Mouse (Mus musculus) adipocyte (in vitro differentiated cells): ENCODE results near the gene Sfxn3.

ENCODE experiments used
- DNase-seq: peaks from one replicate; pipeline ENCODE4 v3.0.0-alpha.2; 2016; ENCODE audit warnings: low spot score

Gene Sfxn3

DNA sequence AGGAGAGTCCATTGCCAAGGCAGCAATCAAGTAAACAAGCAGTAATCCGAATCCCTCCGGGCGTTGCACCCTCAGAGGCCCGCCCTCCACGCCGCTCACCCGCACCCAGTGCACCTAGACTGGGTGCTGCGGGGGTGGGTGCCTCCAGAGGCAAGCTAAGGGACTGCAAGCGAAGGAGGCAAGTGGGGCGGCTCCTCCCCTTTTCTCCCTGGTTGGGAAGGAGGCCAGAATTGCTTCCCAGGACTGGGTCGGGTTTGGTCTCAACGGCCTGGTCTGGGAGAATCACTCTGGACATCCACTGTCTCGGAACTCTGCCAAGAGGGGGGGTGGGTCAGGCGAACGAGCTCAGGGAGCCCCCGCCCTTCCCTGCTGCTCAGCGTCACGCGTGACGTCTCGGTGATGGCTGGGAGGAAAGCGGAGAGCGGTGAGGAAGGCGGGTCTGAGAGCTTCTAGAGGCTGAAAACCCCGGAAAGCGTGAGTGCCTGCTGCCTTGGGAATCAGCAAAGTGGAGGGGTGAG, at the start of gene Sfxn3:
TSS of gene Sfxn3 (plus strand) at position 87 of the 518 bp plus-strand sequence.
- peak; percentile 93 for DNase-seq

DNA sequence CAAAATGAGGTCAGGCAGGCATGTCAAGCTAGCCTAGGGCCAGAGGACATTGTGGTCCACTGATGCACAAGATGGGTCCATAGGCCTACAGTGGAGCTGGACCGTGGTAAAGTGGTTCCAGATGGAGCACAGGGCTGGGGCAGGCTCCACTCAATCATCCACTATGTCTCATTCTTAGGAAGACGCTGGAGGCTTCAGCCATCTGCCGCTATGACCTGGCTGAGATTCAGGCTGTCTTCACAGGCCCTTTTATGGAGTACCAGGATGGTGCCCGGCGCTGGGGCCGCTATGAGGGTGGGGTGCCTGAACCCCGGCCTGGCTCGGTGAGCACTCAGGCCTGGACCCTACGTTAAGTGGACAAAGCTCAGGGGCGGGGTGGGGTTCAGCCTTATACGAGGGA, 49.5 kb upstream of the Sfxn3 start:
- no peak for DNase-seq

DNA sequence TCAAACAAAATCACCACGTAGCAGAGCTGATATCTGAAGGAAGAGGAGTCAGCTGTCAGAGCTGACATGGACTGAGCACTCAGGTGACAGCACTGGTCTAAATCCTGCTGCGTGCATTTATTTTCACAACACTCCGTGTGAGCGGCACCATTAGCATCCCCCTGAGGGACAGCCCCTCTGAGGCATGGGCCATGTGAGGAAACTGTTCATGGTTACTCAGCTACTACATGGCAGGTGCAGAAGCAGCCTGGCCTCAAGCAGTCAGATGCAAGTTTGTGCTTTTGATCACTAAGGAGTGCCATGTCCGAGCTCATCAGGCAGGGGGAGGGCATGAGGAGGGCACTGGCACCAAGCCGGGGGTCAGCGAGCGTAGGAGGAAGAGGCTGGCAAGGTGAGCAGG, 47.7 kb upstream of the Sfxn3 start:
- no peak for DNase-seq

DNA sequence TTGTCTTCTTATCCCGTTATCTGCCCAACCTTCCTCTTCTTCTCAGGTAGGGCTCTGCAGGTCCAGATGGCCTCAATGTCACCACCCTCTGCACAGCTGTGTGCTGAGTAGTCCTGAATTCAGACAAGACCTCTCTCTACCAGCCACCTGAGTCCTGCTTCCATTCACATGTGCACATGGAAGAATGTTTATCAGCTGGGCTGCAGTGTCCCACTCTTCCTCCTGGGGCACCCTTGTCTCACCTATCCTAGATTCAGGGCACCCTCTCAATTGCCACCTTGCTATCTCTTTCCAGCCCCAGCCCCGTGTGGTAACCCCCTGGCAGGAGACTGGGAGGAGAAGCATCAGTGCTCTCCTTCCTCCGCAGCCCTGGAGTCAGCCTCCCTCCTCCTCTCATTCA, 45.0 kb upstream of the Sfxn3 start:
- no peak for DNase-seq

DNA sequence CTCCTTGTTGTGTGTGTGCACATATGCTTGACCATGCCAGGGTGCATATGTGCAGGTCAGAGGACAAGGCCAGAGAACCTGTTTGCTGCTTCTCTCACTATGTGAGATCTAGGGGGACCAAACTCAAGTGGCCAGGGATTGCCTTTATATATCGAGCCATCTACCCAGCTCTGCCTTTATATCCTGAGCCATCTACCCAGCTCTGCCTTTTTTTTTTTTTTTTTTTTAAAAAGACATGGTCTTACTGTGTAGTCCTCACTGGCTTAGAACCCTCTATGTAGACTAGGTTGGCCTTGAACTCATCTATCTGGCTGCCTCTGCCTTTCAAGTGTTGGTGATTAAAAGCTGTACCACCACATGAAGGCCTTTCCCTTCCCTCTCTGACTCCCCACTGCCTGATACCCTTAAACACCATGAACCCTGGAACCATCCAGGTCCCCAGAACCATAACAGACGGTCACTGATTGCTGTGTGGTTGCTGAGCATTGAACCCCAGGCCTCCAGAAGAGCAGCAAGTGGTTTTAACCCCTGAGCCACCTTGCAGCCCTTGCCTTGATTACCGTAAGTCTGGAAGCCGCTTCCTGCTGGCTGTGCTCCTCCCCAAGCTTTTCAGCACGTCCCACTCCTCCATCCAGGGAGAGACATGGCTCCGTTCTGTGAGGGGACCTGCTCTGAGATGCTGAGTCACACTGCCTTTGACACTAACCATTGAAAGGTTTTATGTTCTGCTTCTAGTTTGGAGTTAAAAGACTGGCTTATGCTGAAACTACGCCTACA, 43.4 kb upstream of the Sfxn3 start:
- DNase-seq = no peak

DNA sequence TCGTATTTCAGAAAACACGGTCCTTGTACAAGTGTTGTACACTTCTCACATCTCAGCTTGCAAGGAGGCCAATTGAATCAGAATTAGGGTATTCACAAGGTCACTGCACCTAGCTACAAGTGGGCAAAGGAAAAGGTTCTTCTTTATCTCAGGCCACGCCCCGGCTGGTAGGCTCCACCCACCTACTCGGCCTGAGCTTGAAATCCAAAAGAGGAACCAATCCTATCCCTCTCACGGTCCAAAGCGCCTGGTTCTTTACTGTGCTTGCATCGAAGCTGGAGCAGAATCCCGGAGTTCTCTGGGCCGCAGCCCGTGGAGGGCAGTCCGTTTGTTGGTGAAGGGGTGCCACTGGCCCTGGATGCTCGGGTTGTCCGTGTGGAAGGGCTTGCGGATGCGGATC, 41.9 kb upstream of the Sfxn3 start, which contains the start of gene Twnk:
TSS of gene Twnk (plus strand) at position 220 of the 400 bp plus-strand sequence.
- DNase-seq = peak; percentile 74

DNA sequence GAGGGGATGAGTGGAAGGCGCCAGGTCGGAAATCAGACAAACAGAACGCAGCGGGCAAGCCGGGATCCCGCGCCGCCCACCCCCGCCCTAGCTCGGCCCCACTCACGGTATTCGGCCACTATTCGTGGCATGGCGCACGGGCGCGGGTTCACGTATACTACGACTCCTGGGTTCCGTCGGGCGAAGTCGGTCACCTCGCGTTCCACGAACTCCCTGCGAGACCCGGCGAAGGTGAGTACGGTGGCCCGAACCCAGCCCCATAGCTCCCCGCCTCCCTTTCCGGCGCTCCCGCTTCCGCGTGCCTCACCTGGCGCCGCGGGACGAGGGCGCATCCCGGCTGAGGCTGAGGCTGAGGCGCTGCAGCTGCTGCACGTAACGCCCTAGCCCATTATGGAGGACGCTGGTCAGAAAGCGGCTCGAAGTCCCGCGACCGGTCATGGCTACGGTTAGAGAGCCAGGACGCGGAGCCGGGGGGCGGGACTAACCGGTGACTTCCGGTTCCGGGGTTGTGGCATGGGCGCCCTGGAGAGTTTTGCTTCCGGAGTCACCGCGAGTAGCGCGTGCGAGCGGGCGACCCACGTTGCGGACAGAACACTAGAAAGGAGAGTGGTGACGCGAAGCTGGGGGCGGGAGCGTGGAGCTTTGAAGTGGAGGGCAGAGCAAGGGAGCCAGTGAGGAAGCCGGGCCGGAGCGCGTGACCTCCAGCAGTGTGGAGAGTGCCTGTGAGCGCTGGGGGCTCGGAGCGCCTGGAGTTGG, 41.2 kb upstream of the Sfxn3 start, which contains the start of gene Mrpl43:
TSS of gene Mrpl43 (minus strand) at position 486 of the 756 bp plus-strand sequence.
- DNase-seq = peak; percentile 94

DNA sequence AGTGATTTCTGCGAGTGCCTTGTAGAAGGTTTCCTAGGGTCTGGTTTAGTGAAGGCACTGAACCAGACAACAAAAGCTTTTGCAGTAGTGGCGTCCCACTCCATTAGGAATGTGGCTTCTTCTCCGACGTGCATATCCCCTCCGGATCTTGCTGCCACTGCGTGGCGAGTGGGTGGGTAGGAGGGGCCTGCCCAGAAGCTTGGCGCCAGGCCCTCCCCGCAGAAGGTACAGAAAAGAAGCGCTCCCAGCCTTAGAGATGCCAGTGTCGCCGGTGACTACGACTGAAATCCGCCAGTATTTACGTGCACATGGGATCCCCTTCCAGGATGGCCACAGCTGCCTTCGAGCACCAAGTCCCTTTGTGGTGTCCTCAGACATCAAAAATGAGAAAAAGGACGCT, 40.3 kb upstream of the Sfxn3 start:
- no peak for DNase-seq

DNA sequence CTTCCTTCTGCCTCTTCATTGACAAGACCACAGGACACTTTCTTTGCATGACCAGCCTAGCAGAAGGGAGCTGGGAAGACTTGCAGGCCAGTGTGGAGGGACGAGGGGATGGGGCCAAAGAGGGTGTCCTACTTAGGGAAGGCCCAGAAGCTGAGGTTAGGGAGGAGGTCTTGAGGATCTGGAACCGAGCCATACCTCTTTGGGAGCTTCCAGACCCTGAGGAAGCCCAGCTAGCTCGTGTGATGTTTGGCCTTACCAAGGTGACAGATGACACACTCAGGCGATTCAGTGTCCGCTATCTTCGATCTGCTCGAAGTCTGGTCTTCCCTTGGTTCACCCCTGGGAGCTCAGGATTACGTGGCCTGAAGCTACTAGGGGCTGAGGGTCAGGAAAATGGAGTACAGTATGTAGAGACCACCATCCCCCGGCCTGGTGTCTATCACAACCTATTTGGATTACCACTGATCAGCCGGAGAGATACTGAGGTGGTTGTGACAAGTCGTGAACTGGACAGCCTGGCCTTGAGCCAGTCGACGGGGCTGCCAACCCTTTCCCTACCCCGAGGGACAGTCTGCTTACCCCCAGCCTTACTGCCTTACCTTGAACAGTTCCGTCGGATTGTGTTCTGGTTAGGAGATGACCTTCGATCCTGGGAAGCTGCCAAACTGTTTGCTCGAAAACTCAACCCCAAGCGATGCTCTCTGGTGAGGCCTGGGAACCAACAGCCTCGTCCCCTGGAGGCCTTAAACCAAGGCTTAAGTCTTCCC, 39.7 kb upstream of the Sfxn3 start:
- DNase-seq = no peak

DNA sequence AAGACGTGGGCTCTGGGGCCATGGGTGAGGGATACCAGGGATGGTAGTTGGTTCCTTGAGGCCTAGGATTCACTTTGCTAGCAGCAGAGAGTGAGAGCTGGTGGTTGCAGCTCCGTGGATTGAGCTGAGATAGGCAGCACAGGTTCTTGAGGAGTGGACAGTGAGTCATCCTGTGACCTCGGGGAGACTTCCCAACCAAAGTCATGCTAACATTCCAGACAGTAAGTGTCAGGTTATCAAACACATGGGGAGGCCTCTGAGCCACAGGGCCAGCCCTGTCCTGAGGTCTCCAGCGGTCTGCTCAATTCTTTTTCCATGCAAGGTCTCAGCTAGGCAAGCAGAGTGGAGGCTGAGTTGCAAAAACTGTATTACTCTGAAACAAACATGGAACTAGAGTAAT, 36.7 kb upstream of the Sfxn3 start:
- DNase-seq = no peak

DNA sequence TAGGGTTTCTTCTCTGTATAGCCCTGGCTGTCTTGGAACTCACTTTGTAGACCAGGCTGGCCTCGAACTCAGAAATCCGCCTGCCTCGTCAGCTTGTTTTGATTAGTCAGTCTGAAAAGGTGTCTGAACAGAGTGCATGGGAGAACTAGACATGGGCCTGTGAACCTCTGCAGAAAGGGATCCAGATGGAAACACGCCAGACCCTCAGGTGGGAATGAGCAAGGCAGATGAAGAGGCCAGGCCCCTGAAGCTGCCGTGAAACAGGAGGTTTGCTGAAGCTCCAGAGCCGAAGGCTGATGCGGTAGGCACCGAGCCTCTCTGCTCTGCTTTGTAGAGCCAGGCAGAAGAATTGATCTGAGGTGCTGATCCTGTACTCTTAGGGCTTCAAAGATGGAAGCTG, 35.1 kb upstream of the Sfxn3 start:
- DNase-seq = no peak

DNA sequence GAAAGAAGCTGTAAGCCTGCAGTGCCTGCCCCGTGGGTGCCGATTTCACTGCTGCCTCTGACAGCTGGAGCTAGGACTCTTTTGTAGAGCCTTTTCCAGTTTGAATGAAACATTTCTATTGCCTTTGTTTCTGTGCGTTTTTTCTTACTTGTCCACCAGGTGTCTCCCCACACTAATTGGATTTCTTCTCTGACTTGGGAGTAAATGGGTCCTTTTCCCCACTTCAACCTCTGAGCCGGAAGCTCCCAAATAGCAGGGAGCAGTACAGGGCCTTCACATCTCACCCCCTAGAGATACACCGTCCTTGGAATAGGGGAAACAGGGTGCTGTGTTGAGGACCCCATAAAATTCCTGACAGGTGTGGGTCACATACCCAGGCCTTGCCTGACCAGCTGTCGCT, 34.7 kb upstream of the Sfxn3 start:
- peak; percentile 82 for DNase-seq

DNA sequence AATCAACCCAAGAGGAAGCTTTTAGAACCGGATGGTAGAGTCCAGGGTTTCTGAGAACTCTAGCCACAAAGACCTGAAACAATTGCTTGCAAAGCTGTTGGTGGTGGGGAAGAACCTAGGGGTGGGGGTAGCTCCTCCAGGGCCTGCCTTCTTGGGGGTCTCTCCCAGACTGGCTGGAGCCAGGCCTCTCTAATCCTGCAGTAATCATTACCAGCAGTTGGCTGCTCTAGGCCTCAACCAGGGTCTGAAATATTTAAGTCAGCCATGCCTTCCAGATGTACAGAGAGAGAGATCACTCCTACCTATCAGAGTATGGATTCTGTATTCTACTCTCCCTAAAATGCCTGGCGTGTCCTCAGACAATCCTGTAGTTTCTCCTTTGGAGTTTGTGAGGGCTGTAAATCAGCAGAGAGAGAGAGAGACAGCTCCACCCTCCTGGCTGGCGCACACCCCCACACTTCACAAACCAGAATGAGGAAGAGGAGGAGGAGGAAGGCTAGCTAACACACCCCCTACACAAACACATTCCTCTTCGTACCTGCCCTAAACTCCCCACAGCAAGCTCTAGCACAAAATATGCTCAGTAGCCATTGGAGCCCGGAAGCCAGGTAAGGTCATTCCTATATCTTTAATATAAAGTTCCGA, 33.6 kb upstream of the Sfxn3 start:
- DNase-seq = peak; percentile 11

DNA sequence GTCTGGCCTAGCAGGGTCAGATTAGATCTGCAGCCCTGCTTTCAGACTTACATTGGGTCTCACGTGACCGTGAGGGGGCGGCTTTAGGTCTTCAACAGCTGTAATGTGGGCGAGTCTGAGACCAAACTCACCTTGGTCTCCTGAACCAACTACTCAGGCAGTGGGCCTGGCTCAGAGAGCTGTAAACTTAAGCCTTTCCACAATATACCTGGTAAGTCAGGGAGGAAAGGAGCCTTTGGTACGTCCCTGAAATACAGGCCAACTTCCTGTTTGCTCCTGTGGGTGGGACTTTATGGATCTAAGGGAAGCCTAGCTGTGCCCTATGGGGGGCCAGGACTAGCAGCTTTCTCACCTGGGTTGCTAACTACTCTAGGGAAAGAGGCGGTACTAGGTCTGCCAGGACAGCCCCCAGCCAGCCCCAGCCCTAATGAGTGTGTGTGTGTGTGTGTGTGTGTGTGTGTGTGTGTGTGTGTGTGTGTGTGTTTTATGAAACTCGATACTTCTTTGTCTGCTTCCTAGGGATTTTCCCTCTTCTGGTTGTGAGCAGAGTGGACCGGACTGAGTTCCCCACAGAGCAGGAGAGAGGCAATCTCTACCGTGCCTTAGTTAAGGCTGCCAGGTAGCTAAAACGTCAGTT, 32.9 kb upstream of the Sfxn3 start, which contains the start of gene Lzts2:
TSS of gene Lzts2 (plus strand) at position 80 of the 637 bp plus-strand sequence.
- DNase-seq = no peak

DNA sequence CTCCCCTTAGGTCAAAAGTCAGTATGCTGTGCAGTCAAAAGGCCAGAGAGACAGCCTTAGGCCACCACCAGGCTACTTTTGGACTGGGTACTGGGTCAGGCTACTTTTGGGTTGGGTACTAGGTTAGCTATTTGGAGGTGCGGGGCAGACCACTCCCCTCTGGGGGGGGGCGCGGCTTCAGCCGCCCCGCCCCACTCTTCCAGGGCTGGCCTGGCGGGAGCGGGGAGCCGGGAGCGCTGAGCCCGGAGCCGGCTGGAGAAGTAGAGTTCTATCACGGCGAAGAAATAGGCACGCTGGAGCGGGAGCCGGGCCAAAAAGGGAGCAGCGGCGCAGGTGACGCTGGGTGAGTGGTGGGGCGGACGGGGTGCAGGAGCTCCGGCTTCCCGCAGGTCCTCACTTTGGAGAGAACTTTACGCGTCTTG, 32.3 kb upstream of the Sfxn3 start:
- DNase-seq = peak; percentile 82

DNA sequence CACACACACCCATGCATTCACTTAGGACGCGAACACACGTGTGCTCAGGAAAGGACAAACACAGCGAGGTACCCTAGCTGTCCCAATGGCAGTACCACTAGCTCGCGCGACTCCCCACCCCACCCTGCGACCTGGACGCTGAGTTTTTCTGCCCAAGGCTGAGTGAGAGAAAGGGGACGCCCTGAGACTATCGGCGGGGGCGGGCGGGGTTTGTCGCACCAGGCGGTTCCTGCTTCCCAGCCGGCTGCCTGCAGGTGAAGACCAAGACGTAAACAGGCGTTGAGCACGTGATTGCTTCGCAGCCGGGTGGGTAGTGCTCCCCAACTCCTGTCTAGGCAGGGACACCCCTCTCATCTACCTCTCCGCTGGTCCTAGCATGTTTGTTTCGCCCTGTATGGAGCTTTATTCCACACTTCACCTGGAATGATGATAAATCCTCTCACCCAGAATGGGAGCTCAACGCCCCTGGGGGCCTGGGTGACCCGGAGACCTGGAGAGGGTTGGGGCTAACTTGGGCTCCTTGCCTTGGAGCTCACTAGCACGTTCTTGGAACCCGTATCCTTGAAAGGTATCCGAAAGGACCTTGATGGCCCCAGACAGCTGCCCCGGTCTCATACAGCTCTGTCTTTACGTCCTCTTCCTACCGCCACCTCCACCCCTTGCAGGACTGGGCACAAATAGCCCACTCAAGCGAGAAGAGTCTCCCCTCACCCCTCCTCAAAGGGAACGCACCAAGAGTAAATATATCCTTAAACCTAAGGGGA, 31.6 kb upstream of the Sfxn3 start:
- DNase-seq = peak; percentile 64

DNA sequence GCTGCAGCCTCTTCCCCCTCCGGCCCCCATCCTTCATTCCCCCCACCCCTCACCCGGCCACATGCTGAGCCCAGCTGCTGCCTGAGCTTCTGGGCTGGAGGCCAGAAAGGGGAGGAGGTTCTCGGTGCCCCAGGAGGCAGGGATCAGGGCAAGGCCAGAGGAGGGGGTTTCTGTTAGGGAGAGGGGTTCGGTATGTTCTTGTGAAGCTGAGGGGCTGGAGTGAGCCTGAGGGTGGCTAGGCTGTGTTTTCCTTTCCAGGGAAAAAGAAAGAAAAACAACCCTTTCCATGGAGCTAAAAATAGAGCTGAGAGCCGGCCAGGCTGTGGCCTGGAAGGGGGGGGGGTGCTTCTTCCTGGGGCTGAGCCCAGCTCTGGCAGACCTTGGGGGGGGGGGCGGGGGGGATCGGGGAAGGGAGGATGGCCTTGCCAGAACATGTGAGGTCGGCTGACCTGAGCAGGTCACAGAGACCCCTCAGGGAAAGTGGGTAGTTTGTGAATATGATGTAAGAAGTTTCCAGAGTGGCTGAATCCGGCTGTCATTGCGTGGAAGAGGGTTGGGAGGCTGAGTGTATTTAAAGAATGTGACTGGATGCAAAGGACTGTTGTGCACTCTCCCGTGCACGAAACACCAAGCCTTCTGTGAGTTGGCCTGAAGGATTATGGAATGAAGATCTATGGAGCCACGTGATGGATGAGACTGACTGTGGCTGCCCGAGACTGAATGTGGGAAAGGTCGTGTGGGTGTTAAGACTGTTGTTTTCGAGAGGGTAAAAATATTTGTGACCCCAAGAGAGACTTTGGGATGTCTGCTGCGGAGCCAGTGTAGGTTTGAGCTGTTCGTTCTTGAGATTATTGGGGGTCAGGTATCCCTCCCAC, 30.7 kb upstream of the Sfxn3 start:
- peak; percentile 97 for DNase-seq

DNA sequence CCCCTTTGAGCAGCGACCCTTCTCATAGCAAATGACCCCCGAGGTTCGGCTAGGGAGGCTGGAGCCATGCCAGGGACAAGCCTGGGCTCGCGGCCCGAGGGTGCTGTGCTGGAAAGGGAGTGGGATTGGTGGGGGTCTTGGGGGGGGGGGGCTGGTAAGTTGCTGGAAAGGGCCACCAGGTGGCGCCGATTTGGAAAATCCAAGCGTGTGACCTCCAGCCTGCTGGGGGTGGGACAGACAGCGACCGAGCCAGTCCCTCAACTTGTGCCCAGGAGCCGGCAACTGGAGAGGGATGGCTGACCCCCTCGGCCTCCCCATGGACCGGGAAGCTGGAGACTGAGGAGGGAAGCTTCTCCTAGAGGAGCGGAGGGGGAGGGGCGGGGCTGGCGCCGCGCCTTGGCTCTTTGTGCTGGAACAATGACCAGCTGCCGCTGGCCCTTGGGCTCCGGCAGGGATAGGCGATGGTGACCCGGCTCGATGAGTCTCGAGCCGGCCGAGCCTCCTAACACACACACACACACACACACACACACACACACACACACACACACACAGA, 30.0 kb upstream of the Sfxn3 start:
- peak; percentile 92 for DNase-seq

DNA sequence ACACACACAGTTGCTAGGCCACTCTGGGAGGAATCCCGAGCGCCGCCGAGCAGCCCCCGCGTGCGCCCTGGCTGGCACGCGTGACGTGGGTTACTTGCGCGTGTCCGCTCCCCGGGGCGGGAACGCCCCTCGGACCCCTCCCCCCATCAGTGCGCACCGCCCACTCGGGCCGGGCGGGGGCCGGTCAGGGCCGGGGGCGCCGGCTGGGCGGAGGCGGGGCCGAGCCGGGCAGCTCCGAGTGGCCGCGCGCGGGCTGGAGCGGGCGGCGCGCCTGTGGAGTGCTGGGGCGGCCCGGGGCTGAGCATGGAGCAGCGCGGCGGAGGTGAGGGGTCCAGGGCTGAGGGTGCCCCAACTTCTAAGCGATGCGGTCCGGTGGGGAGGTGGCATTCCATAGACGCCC, 29.4 kb upstream of the Sfxn3 start:
- DNase-seq = peak; percentile 83
